Mouse (Mus musculus) frontal cortex, adult 2 months (tissue): ENCODE data around the gene Fkbp9. TPM values are rescaled to one million over a fixed set of nuclear protein-coding genes. Genes with fewer than 3 reads are reported as not detected.
"Not testable (repeated sequence)": the region's sequence is repeated elsewhere in the genome, so short reads cannot be mapped to it uniquely, and the experiment has no call there.

Source experiments
- DNase-seq, 2 experiments: peaks; one replicate each; pipeline ENCODE4 v3.0.0; 2022; ENCODE audit warnings: low spot score in 1 of 2; ENCODE audit errors: extremely low spot score in 1 of 2
- polyA plus RNA-seq: library from polyadenylated mRNA; depleted of rRNA; stranded (reverse); fragments of >200 nt; gene quantifications from 2 replicates; pipeline ENCODE4 v1.2.3, GENCODE M21; 2012

Fkbp9 gene
- polyA plus RNA-seq, 1 experiment = 31.0 TPM

DNA sequence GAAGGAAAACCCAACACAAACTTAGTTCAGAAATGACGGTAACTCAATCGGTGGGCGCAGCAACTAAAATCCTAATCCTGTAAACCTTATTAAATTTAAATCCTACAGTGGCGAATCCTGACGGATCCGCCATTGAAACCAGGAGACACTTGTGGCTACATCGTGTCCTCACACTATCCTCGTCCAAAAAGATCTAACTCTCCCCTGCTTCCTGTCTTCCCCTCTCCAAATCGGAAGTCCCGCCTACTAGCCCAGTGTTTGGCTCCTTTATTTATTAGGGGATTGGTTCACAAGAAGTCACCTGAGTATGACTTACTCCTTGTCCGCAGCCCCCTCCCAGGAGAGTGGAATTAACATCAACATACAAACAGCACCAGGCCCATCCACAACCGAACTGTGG, 5.3 kb downstream of the Fkbp9 start:
- no peak for DNase-seq

DNA sequence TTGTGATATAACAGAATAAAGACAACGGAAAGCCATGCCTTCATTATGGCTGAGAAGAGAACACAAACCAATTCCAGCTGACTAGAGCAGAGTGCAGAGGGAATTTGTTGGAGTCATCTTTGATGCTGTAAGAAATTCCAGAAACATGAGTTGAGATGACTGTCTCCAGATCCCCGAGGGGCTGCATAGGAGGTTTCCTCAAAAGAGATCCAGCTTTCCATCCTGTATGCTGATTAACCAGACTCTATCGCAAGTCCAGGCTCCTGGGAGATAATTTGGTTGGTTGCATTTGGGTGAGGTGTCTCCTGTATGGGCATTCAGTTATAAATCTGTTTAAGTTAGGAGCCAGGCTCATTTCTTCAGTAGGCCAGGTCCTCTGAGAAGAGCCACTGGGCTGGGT, 5.8 kb downstream of the Fkbp9 start:
- no peak for DNase-seq

DNA sequence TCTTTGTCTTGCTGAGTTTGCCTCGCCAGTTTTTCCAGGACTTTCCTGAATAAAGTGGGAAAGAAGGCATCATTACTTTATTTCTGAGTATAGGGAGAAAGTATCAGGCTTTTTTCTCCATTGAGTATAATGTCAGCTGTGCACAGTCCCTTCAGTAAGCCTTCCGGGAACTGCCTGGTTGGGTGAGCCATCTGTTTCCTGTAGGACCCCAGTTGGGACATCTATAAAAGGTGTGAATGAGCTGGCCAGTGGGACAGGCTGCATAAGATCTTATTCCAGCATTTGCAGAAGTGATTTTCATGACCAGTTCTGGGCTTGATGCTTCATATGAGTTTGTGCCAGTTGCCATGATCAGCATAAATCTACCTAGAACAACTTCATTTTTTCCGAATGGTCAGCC, 11.4 kb downstream of the Fkbp9 start:
- no peak for DNase-seq

DNA sequence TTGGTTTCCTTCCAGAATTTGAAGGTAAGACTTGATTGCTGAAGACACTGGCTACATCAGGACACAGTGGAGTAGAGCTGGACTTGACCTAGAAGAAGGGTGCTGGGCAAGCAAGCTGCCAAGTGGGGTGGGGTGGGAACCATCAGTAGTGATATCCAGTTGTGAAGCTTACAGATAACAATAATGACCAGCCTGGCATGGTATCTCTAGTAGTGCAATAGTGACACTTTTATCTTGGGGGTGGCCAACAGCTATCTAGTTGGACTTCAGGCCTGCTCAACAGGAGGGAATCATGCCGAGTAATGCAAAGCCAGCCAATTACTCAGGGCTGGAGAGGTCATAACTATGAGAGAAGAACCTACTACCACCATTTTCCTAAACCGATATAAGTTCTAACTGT, 12.5 kb downstream of the Fkbp9 start:
- no peak for DNase-seq

DNA sequence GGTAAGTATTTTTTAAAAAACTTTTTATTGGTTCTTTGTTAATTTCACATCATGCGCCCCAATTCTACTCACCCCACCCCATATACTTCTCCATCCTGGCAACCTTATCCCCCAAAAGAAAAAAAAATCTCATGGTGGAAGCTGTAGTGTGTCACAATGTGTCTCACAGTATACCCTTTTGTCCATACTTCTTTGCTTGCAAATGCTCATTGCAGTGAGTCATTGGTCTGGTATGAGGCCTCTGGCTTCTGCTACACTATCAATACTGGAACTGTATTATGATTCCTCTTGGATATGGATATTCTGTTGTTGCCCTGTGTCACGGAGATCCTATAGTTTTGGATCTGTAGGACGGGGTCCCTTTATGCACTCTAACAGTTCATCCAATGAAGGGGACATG, 17.1 kb downstream of the Fkbp9 start:
- no peak for DNase-seq

DNA sequence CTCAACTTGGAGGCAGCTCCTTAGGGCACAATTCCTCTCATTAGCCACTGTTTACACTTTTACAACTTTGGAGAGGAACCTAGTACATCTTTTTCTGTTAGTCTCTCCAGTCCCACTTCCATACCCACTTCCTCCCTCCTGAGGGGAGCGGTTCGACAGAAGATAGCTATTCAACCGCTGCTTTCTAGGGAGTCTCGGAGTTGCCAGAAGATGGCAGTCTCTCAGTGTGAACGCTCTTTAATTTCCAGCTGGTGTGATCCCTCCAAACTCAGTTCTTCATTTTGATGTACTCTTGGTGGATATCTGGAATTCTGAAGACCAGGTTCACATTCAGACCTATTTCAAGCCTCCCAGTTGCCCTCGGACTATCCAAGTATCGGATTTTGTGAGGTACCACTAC, 18.5 kb downstream of the Fkbp9 start:
- DNase-seq = peak in 1 of 2 experiments; percentile 56

DNA sequence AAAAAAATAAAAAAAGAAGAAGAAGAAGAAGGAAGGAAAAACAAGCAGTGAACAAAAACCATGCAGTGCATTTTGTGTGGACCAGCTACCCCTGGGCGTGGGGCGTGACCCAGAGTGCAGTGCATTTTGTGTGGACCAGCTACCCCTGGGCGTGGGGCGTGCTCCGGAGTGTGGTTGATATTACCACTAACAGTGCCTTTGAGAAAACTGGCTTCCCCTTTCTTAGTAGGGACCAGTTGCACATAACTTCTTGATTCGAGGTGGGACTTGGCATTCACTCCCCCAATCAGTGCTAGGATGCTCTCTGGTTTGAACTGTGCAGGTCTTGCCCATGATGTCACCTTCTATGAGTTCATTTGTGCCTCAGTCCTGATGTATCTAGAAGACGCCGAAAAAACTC, 22.9 kb downstream of the Fkbp9 start:
- DNase-seq = no peak

DNA sequence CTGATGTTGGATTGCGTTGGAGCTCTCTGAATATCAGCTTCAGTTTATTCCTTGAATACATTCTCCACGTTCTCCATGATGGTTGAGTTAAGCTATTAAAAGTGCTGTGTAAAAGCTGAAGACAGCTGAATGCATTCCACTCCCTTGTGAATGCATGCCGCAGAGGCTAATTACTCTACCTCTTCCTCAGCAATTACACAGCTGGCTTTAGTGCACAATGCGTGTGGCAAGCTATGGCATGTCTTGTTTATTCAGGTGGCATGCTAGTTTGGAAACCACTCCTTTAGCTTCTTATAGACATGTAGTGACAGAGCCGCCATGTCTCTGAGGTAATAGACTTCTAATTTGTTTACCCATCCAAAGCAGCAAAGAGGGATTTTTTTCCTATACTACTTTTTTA, 24.9 kb downstream of the Fkbp9 start:
- no peak for DNase-seq

DNA sequence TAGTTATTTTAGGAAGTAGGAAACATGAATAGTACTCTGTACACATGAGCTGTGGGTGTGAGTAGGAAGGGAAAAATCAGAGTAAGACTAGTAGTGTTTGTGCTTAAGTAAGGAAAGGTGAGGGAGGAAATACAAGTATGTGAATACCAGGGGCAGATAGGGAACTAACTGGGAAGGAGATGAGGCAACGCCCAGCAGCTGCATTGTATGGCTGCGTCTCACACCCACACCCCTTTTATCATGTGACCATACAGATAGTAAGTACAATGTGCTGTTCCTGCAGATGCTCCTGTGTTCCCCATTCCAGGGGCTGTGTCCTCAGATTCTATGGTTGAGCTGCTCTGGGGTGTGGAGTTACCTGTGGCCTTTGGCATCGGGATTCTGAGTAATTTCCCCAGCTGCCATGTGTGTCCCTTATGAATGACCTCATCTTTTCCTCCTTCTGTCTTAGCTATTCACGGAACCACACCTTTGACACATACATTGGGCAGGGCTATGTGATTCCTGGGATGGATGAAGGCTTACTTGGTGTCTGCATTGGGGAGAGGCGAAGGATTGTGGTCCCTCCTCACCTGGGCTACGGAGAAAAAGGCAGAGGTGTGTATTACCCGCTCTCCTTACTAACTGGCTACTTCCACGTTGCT, 28.5 kb downstream of the Fkbp9 start:
- no peak for DNase-seq

DNA sequence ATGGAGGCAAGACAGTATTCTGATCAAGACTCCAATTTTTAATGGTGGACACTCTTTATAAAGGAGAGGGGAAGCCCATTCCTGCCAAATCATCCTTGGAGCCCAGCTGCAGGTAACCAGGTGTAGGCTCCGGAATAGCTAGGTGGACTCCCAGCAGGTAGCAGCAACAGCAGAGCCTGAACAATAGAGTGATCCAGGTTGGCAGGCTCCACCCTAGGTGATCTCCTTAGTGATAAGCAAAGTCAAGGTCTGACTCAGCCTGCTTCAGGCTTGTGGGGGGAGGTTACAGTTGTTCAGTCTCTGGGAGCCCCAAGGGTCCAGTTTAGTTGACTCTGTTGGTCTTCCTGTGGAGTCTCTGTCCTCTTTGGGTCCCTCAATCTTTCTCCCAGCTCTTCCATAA, 35.0 kb downstream of the Fkbp9 start:
- not testable (repeated sequence) for DNase-seq

DNA sequence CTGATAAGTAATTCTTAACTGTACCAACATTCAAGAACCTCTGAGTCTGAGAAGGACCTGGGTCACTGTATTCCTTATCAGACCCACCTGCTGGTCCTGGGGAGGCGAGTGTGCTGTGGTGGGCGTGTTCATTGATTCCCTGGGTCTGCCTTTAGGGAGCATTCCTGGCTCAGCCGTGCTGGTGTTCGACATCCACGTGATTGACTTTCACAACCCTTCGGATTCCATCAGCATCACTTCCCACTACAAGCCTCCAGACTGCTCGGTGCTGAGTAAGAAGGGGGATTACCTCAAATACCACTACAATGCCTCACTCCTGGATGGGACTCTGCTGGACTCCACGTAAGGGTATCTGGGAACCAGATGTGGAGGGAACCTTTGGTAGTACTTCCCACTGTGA, 36.7 kb downstream of the Fkbp9 start:
- DNase-seq = no peak

DNA sequence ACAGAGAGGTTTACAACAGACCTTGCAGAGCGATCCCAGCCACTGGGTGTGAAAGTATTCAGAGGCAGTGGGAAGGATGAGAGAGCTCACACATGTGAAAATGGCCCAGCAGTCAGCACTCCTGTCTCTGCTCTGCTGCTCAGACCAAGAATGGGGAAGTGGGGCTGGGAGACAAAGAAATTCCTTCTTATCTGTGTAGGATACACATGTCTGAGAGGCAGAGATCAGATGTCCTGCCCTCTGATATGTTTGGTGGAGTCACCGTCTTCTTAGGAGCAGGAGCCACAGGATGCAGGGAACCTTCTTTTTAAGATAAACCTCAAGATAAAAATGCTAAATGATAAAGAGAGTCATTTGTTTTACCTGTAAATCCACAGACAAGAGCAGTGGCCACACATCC, 38.2 kb downstream of the Fkbp9 start:
- DNase-seq = no peak

DNA sequence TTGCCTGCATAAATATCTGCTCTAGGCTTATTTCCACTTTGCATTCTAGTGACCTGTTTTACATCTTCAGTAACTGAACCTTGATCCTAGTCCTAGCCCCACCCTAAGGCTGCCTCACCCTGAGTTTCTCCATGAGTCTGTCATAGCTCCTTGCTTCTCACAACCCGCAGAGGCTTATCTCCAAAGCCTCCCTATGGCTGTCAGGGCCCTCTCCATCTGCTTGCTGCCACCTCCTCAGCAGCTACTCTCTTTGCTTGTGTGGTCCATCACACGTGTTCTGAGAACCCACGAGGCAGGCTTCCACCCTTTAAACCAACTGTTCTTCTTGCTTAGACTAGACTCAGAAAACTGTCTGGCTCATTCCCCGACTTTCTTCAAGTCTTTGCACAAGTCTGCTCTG, 45.0 kb downstream of the Fkbp9 start:
- DNase-seq = peak; percentile 51 to 55

DNA sequence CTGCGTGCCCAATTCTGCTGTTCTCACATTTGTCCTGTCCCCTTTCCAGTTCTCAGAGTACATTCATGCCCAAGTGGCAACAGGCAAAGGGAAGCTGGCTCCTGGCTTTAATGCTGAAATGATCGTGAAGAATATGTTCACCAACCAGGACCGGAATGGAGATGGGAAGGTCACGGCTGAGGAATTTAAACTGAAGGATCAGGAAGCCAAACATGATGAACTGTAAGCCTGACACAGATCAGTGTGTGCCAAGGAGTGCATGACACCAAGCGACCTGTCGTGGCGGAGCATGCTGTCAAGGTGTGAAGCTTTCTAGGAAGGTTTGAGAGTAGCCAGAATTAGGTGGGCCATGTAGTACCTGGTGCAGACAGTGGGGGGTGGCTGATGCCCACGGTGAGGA, 46.1 kb downstream of the Fkbp9 start:
- no peak for DNase-seq

DNA sequence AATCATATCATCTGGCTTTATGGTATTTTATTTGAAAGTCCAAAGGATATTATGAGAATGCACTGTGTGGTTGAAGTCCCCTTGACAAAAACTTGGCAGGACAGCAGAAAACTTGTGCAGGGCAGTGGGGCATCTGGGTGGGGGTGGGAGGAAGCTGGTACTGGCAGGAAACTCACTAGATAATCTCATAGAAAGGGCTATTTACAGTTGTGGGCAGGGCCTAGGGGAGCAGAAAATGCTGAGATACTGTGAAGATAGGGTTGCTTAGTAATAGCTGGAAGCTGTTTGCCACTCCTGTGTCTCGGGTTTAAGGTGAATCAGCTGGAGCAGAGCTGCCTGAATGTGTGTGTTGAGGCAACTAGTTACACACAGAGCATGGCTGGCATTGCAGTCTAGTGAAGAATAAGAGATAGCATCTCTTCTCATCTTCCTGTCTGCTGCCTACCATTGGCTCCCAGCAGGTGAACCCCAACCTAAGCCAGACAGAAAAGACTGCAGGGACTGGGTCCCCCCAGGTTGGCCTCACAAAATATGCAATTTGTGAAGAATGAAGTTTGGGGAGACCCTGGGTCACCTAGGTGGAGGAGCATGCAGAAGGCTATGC, 47.6 kb downstream of the Fkbp9 start:
- DNase-seq = no peak

DNA sequence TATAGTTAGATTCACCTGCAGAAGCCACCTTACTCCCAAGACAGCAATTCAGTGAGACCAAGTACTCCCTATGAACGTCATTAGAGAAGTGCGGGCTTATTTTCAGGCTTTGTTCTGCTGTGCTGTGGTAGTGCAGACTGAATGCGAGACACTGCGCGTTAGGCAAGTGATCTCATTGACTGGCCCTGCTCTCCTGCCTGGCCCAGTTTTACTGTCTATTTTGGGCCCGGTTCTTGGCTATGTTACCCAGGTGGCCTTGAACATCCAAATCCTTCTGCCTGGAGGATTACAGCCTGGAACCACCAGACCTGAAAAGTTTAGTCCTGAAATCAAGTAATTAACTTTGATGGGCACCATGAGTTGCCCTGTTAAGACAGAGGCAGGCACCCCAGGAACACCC, 56.7 kb downstream of the Fkbp9 start:
- DNase-seq = no peak

DNA sequence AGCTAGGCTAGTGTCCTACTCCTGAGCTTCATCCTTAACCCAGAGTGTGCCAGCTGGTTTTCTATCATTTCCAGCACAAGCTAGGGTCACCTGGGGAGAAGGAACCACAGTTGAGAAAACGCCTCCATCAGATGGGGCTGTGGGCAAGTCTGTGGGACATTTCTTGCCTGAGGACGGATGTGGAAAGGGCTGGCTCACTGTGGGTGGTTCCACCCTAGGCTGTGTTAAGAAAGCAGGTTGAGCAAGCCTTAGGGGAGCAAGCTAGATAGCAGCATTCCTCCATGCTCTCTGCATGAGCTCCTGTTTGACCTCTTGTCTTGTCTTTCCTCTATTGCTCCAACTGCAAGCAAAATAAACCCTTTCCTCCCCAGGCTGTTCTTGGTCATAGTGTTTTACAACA, 58.9 kb downstream of the Fkbp9 start:
- DNase-seq = no peak

DNA sequence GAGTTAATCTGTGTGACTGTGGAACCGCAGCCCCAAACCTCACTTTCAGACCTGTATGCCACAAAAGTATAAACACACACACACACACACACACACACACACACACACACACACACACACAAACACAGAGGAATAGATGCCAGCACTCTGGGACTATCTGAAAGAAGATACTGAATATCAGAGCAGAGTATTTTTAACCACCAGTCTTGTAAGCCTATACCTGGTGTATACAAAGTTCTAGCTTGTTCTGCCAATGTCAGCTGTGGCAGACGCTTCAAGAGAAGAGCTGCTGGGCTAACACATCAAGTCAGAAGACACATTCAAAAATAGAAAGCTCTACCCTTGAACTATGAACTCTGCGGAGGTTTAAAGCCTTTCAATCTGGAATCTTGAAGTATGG, 67.7 kb downstream of the Fkbp9 start:
- DNase-seq = no peak

DNA sequence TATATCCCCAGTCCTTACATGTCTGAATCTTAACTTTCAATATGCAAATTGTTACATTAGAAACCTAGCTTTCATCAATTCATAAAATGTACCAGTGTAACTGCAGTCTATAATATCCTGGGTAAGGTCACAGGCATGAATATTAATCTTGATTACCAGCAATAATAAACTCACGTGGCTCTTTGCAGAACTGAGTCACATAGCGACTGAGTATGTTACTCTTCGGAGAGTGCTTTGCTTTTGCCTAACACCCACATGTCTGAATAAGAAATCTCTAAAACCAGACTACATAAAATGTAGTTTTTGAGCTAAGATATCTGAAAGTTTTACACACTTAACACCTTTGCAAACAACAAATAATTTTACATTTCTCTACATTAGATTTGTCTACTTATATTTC, 69.5 kb downstream of the Fkbp9 start:
- DNase-seq = no peak

DNA sequence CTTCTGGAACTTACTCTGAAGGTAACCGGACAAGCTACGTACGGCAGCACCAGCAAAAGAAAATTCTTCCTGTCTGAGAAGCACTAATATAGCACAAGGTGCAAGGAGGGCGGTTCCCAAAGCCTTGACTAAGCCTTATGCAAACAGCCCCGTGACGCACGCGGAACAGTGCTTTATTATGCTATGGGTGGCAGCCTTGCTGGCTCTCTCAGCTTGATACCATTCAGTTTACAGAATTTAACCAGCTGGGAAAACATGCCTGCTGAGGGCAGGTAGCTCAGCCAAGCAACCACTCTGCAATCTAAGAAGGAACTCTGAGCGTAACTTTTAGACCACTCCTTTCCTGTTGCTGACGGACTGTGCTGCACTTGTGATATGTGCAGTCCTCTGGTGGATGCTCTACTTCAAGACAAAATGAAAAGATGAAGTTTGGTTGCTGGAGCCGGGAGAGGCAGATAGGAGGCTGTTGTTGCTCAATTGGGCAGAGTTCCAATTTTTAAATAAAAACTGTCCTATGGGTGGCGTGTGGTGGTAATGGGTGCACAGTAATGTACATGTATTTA, 70.0 kb downstream of the Fkbp9 start:
- DNase-seq = peak in 1 of 2 experiments; percentile 66

DNA sequence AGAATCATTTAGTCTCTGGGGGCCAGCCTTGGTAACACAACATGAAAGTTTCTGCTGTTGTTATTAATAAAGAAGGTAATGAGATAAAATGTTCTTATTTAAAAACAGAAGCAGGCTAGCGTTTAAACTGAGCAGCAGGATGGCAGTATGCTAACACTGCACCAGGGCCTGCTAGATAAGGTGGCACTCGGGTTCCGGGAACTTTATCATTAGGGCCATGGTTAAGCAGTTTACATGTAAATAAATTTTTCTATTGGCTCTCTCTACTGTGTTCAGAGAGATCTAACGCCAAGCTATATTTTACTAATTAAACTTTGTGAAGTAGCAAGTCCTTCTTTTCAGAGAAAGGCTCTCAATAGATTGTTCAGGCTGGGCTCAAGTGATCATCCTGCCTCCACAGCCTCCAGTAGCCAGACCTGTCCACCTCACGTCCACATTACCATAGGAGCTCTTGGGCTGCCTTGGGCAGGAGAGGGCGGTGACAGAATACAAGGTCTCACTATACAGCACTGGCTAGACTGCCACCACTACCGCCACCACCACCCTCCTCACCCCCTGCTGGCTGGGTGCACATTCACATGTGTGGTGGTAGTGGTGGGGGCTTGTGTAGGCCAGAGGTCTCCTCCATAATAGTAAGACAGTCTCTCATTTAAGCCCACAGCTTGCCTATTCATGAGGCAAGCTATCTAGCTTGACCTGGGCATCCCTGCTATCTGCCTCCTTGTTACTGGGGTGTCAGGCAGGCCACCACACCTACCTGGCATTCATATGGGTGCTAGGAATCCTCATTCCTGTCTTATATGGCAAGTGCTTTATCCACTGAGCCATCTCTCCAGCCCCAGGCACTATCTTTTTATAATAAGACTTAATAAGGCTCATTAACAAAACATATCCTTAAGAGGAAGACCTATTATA, 71.0 kb downstream of the Fkbp9 start:
- no peak for DNase-seq
